28 mouse cellular contexts compared by ENCODE assay signal in genomic region chr10:99151580-99151979, GRCm38 (mm10). TPM values are rescaled to one million over a fixed set of nuclear protein-coding genes. Genes with fewer than 3 reads are reported as not detected.
A peak's percentile ranks its signal among the peaks of the same experiment; 100 is the strongest.
DNase-seq lines count a peak whose midpoint lies in the region; ATAC-seq and TF ChIP-seq lines count a peak whose summit lies in the region.
"Had no signal": no experiment of that assay in that cellular context is flagged by ENCODE, and none has a peak within 500 bp of the region (broad histone marks: within the 10 kb centered on the region; RNA-seq: fewer than 3 reads in every experiment).

No protein-coding gene starts in this region.

- no peak for TF ChIP-seq RAD21 in MEL (IDR thresholded peaks at IDR 0.05; ENCODE audit: low read depth, low read length)

- H3K9ac ChIP-seq in MEL (ENCODE audit: control insufficient read depth, low read depth, low read length, poor library complexity, severe bottlenecking) = no peak overlapping the region
- H3K9ac ChIP-seq in liver, embryonic 13.5 days = no peak overlapping the region
- no peak overlapping the region for H3K9ac ChIP-seq in liver, postnatal 0 days (replicated peaks)
- H3K9ac ChIP-seq: embryonic facial prominence, embryonic 15.5 days; forebrain, embryonic 15.5 days; heart, embryonic 12.5 days; hindbrain, embryonic 14.5 days had no signal

- H3K79me2 ChIP-seq in MEL (ENCODE audit: control insufficient read depth, insufficient read depth, low read length, poor library complexity) = no peaks in the 10 kb centered on the region

- TF ChIP-seq EP300 in MEL (IDR thresholded peaks at IDR 0.05; ENCODE audit: low read depth in 1 of 2, low read length in 2 of 2) = peak in 1 of 2 experiments; percentile 10; a peak in 1 of 4 replicates
- TF ChIP-seq EP300 in liver, postnatal 0 days (IDR thresholded peaks at IDR 0.05; ENCODE audit: low read depth) = no peak

- H3K4me2 ChIP-seq in liver, embryonic 13.5 days = peak overlapping the region; percentile 29
- H3K4me2 ChIP-seq in liver, postnatal 0 days (ENCODE audit: low read depth, low read length) = no peak overlapping the region
- H3K4me2 ChIP-seq: embryonic facial prominence, embryonic 15.5 days; forebrain, embryonic 15.5 days; heart, embryonic 12.5 days; hindbrain, embryonic 14.5 days had no signal

- peak; percentile 38 for DNase-seq in MEL (ENCODE audit: low read depth, low spot score)
- DNase-seq in c-Kit-positive CD71-positive TER-119-positive erythroid progenitor cells, embryonic 14.5 days (ENCODE audit: low spot score) = peak; percentile 18
- DNase-seq in liver, embryonic 13.5 days = no peak
- no peak for DNase-seq in liver, postnatal 0 days
- no peak for DNase-seq in cerebellum, postnatal 36 days
- DNase-seq in layer of hippocampus, adult 11-12 months (ENCODE audit: low spot score) = no peak
- no peak for DNase-seq in kidney, adult 11 months
- DNase-seq in spleen, postnatal 36 days (ENCODE audit: low spot score in 2 of 2) = no peak
- DNase-seq: adrenal gland, adult 2 months; cerebellum, adult 11 months; cerebellum, adult 9-11 months; embryo, embryonic 11 days; heart, adult 2 months had no signal

- ATAC-seq in liver, embryonic 13.5 days (ENCODE audit: low read depth) = peak; percentile 86
- ATAC-seq in liver, postnatal 0 days = peak; percentile 40; the same call in 1 of the 2 replicates
- ATAC-seq: forebrain, embryonic 15.5 days had no signal

- H3K9me3 ChIP-seq in MEL (replicated peaks; ENCODE audit: insufficient read depth, low read length) = no peaks in the 10 kb centered on the region
- no peaks in the 10 kb centered on the region for H3K9me3 ChIP-seq in liver, embryonic 13.5 days (replicated peaks)
- H3K9me3 ChIP-seq in liver, postnatal 0 days (ENCODE audit: low read length) = no peaks in the 10 kb centered on the region
- H3K9me3 ChIP-seq: embryonic facial prominence, embryonic 15.5 days; forebrain, embryonic 15.5 days; heart, embryonic 12.5 days; hindbrain, embryonic 10.5 days had no signal

- H3K4me1 ChIP-seq in MEL (ENCODE audit: control insufficient read depth in 1 of 2, insufficient read depth in 2 of 2, low read length in 2 of 2) = peaks cover 0 to 6% of the 10 kb centered on the region in 2 experiments; a peak in 3 of 4 replicates
- peaks cover 18% of the 10 kb centered on the region for H3K4me1 ChIP-seq in liver, embryonic 13.5 days (replicated peaks)
- H3K4me1 ChIP-seq in liver, postnatal 0 days (ENCODE audit: insufficient read depth) = no peaks in the 10 kb centered on the region
- H3K4me1 ChIP-seq: embryonic facial prominence, embryonic 15.5 days; forebrain, embryonic 15.5 days; heart, embryonic 12.5 days; hindbrain, embryonic 10.5 days had no signal

- H3K36me3 ChIP-seq in MEL (ENCODE audit: control insufficient read depth in 1 of 2, insufficient read depth in 2 of 2, low read length in 2 of 2) = peaks cover 0 to 9% of the 10 kb centered on the region in 2 experiments; a peak in 2 of 4 replicates
- no peaks in the 10 kb centered on the region for H3K36me3 ChIP-seq in liver, embryonic 13.5 days
- H3K36me3 ChIP-seq in liver, postnatal 0 days (replicated peaks; ENCODE audit: insufficient read depth, low read length) = no peaks in the 10 kb centered on the region

- no peak for TF ChIP-seq CTCF in MEL (IDR thresholded peaks at IDR 0.05 in 2 of 3, conservative IDR thresholded peaks at IDR 0.05 in 1 of 3; ENCODE audit: control insufficient read depth in 1 of 3, insufficient read depth in 1 of 3, low read depth in 2 of 3, low read length in 3 of 3, poor library complexity in 1 of 3, severe bottlenecking in 1 of 3)
- TF ChIP-seq CTCF in liver, postnatal 0 days (IDR thresholded peaks at IDR 0.05; ENCODE audit: low read depth) = no peak

- no peaks in the 10 kb centered on the region for H3K27me3 ChIP-seq in MEL (ENCODE audit: control insufficient read depth in 1 of 2, insufficient read depth in 2 of 2, low read length in 2 of 2)
- H3K27me3 ChIP-seq in liver, embryonic 13.5 days = no peaks in the 10 kb centered on the region
- H3K27me3 ChIP-seq in liver, postnatal 0 days (ENCODE audit: insufficient read depth, low read length) = no peaks in the 10 kb centered on the region
- H3K27me3 ChIP-seq: CH12.LX; embryonic facial prominence, embryonic 15.5 days; forebrain, embryonic 15.5 days; heart, embryonic 12.5 days had no signal

- WGBS in liver, embryonic 13.5 days (ENCODE audit: insufficient replicate concordance) = 80% methylated on average over 1 of the region's 1 CpGs
- 85% methylated on average over 1 of the region's 1 CpGs for WGBS in liver, postnatal 0 days (ENCODE audit: insufficient replicate concordance)

- H3K4me3 ChIP-seq in MEL (ENCODE audit: control insufficient read depth in 1 of 2, insufficient read depth in 1 of 2, low read depth in 2 of 2, low read length in 2 of 2) = no peak overlapping the region
- no peak overlapping the region for H3K4me3 ChIP-seq in liver, embryonic 13.5 days (replicated peaks)
- no peak overlapping the region for H3K4me3 ChIP-seq in liver, postnatal 0 days (ENCODE audit: low read depth, low read length)
- H3K4me3 ChIP-seq: embryonic facial prominence, embryonic 15.5 days; erythroblast, embryonic 14.5 days; forebrain, embryonic 15.5 days; heart, adult 2 months; heart, embryonic 12.5 days; hindbrain, embryonic 10.5 days had no signal

- H3K27ac ChIP-seq in MEL (ENCODE audit: control insufficient read depth, low read depth, low read length) = no peak overlapping the region
- H3K27ac ChIP-seq in liver, embryonic 13.5 days = peak overlapping the region; percentile 30; the same call in 1 of the 2 replicates
- no peak overlapping the region for H3K27ac ChIP-seq in liver, postnatal 0 days (ENCODE audit: low read depth)
- H3K27ac ChIP-seq: embryonic facial prominence, embryonic 15.5 days; forebrain, embryonic 15.5 days; heart, adult 2 months; hindbrain, embryonic 10.5 days; hindbrain, embryonic 14.5 days had no signal

- TF ChIP-seq POLR2A in MEL (IDR thresholded peaks at IDR 0.05; ENCODE audit: control insufficient read depth in 1 of 2, insufficient read depth in 1 of 2, low read depth in 1 of 2, low read length in 2 of 2, poor library complexity in 1 of 2) = no peak

TF ChIP-seq in MEL, 35 proteins besides CTCF, POLR2A, EP300 and RAD21:
- TF ChIP-seq POLR2AphosphoS5 (IDR thresholded peaks at IDR 0.05; ENCODE audit: borderline replicate concordance, low read depth, low read length) (no peak), USF2 (IDR thresholded peaks at IDR 0.05; ENCODE audit: borderline replicate concordance in 1 of 2, insufficient read depth in 1 of 2, low read depth in 1 of 2, low read length in 2 of 2) (no peak), TCF12 (IDR thresholded peaks at IDR 0.05; ENCODE audit: low read depth, low read length) (no peak), SIN3A (IDR thresholded peaks at IDR 0.05; ENCODE audit: low read length) (no peak), NELFE (IDR thresholded peaks at IDR 0.05; ENCODE audit: low read depth, low read length) (no peak), ZKSCAN1 (IDR thresholded peaks at IDR 0.05; ENCODE audit: low read depth, low read length) (no peak), TBP (IDR thresholded peaks at IDR 0.05; ENCODE audit: low read depth, low read length) (no peak), MYC (IDR thresholded peaks at IDR 0.05; ENCODE audit: low read depth, low read length) (no peak), USF1 (IDR thresholded peaks at IDR 0.05; ENCODE audit: low read depth, low read length) (no peak), MAZ (IDR thresholded peaks at IDR 0.05; ENCODE audit: low read depth, low read length) (no peak), GABPA (IDR thresholded peaks at IDR 0.05; ENCODE audit: low read depth, low read length) (no peak), TAL1 (IDR thresholded peaks at IDR 0.05; ENCODE audit: low read length) (no peak), CHD1 (IDR thresholded peaks at IDR 0.05; ENCODE audit: low read depth, low read length) (no peak)

RNA-seq across cellular contexts. Expression of gene Phxr2, which starts 25.5 kb away (rescaled TPM):
- not detected in 2 replicates for total RNA-seq in MEL (2012; rRNA removed)
- polyA plus RNA-seq in MEL (2012; ENCODE audit: insufficient read depth in 1 of 2, insufficient read length in 2 of 2, low read depth in 1 of 2, low replicate concordance in 2 of 2, missing spikeins in 1 of 2) = not detected
- not detected in 2 replicates for polyA plus RNA-seq in liver, embryonic 13.5 days (2015; fragmentation: Nextera tagmentation; extraction: Ambion mirVana)
- not detected in 2 replicates for polyA plus RNA-seq in liver, postnatal 0 days (2015; fragmentation: Nextera tagmentation; extraction: Ambion mirVana)
- total RNA-seq: adrenal gland, adult 2 months; adrenal gland, postnatal 25 days; CH12.LX; gastrocnemius, postnatal 10 days; gastrocnemius, postnatal 4 days; heart, adult 2 months; heart, postnatal 25 days had no signal
- polyA plus RNA-seq: adrenal gland, adult 2 months; embryonic facial prominence, embryonic 11.5 days; embryonic facial prominence, embryonic 15.5 days; erythroblast, embryonic 14.5 days; forebrain, embryonic 11.5 days; forebrain, embryonic 15.5 days; frontal cortex, adult 2 months; heart, adult 2 months; heart, embryonic 12.5 days; heart, embryonic 16.5 days; hindbrain, embryonic 10.5 days; hindbrain, embryonic 14.5 days had no signal

RNA-seq across cellular contexts. Expression of gene Galnt4, which starts 43.6 kb away (rescaled TPM):
- 1.2 and 1.7 TPM in 2 replicates for total RNA-seq in MEL (2012; rRNA removed)
- 1 to 10 TPM in 1 of 2 experiments, not detected in 1; 1.6 TPM for polyA plus RNA-seq in MEL (2012; ENCODE audit: insufficient read depth in 1 of 2, insufficient read length in 2 of 2, low read depth in 1 of 2, low replicate concordance in 2 of 2, missing spikeins in 1 of 2)
- 2.6 and 3.6 TPM in 2 replicates for polyA plus RNA-seq in liver, embryonic 13.5 days (2015; fragmentation: Nextera tagmentation; extraction: Ambion mirVana)
- polyA plus RNA-seq in liver, postnatal 0 days (2015; fragmentation: Nextera tagmentation; extraction: Ambion mirVana) = 2.2 and 2.6 TPM in 2 replicates

RNA-seq across cellular contexts. Expression of gene Poc1b, which starts 44.7 kb away (rescaled TPM):
- 3.3 and 5.5 TPM in 2 replicates for total RNA-seq in MEL (2012; rRNA removed)
- polyA plus RNA-seq in MEL (2012; ENCODE audit: insufficient read depth in 1 of 2, insufficient read length in 2 of 2, low read depth in 1 of 2, low replicate concordance in 2 of 2, missing spikeins in 1 of 2) = 10 to 100 TPM in 1 of 2 experiments, not detected in 1; 15.3 TPM
- polyA plus RNA-seq in liver, embryonic 13.5 days (2015; fragmentation: Nextera tagmentation; extraction: Ambion mirVana) = 5.1 and 7.2 TPM in 2 replicates
- 3.9 TPM in 2 replicates for polyA plus RNA-seq in liver, postnatal 0 days (2015; fragmentation: Nextera tagmentation; extraction: Ambion mirVana)

Comparison
In these comparisons a context has a peak if more than half of its experiments do, and no peak if none do; other contexts are left out.
1. DNase-seq: peak in MEL (single experiment) and c-Kit-positive CD71-positive TER-119-positive erythroid progenitor cells, embryonic 14.5 days (single experiment); none in liver, embryonic 13.5 days (single experiment), liver, postnatal 0 days (single experiment), cerebellum, postnatal 36 days (0 of 2), layer of hippocampus, adult 11-12 months (single experiment), kidney, adult 11 months (single experiment) and spleen, postnatal 36 days (0 of 2).